Mouse (Mus musculus): ENCODE results near the gene Slc12a5. TPM values are rescaled to one million over a fixed set of nuclear protein-coding genes. Genes with fewer than 3 reads are reported as not detected.

The Slc12a5 gene
- polyA plus RNA-seq, 1 experiment from 2014 or later: 0.21 TPM

DNA sequence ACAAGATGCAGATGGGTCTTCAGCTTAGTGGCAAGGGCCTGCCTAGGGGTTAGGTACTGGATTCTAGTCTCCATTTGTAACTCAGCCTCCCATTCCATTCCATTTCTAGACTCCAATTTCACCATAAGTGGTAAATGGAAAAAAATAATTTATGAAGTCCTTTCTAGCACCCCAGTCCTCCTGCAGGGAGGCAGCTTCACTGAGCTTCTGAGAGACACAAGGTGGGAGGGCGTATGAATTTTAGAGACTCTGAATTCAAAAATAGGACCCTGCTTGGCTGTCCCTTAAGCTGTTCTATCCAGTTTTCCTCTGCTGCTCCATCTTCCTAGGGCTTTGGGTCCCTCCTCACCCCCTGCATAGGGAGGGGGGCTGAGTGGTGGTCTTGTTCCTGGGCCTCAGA, 4.4 kb downstream of the Slc12a5 start:
- Histone ChIP-seq H3K27me3 (peaks cover 79% of the 10 kb centered on the region), H3K4me1 (replicated peaks) (peaks cover 22% of the 10 kb centered on the region), H3K4me2 (no peak overlapping the region), H3K36me3 (no peaks in the 10 kb centered on the region), H3K9me3 (replicated peaks) (no peaks in the 10 kb centered on the region), H3K27ac (no peak overlapping the region), H3K4me3 (no peak overlapping the region), H3K9ac (no peak overlapping the region)
- 90% methylated on average over 1 of the region's 1 CpGs for WGBS
- ATAC-seq (replicated peaks; ENCODE audit: insufficient number of reproducible peaks, insufficient read depth, low FRiP score, low read depth): no peak

DNA sequence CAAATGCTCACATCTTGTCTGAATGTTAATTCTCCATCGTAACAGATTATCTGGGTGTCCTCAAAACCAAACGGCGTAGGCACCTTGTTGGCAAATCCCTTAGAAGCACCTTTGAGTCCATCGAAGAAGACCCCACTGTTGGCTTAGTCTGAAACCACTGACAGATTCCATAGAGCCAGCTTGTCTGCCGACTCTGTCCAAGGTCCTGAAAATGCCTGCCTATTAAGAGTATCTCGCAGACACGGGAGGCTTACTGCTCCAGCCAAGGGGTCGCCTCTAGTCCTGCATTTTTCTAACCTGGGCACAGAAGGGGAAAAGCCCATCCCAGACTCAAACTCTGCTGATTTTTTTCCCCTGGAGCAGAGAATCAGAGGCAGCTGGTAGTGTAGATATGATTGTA, 5.8 kb downstream of the Slc12a5 start:
- H3K9me3 ChIP-seq (replicated peaks): no peaks in the 10 kb centered on the region
- H3K27ac ChIP-seq: no peak overlapping the region
- WGBS: 15% methylated on average over 8 of the region's 8 CpGs
- no peak overlapping the region for H3K4me3 ChIP-seq
- H3K27me3 ChIP-seq: peaks cover 88% of the 10 kb centered on the region
- H3K36me3 ChIP-seq: no peaks in the 10 kb centered on the region
- no peak for ATAC-seq (replicated peaks; ENCODE audit: insufficient number of reproducible peaks, insufficient read depth, low FRiP score, low read depth)
- no peak overlapping the region for H3K9ac ChIP-seq
- H3K4me1 ChIP-seq (replicated peaks): peaks cover 20% of the 10 kb centered on the region
- H3K4me2 ChIP-seq: no peak overlapping the region

DNA sequence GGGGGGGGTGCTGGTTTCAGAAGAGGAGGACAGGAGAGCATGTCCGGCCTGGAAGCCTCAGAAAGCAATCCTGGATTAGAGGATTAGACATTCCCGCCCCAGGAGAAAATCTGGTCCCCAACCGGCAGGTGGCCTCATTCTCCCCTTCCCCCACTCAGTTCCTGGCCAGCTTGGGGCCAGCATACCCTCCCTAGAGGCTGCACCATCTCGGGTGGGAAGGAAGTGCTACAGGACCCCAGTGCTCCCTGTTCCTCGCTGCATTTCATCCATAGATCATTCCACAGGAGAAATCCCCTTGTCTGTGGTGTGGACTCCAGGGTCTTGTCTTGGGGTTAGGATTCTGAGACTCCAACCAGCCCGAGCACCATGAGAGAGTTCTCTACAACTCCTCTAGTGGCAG, 6.6 kb downstream of the Slc12a5 start:
- Histone ChIP-seq H3K9ac (no peak overlapping the region), H3K27me3 (peaks cover 90% of the 10 kb centered on the region), H3K9me3 (replicated peaks) (no peaks in the 10 kb centered on the region), H3K27ac (no peak overlapping the region), H3K4me2 (no peak overlapping the region), H3K4me3 (no peak overlapping the region), H3K4me1 (replicated peaks) (peaks cover 17% of the 10 kb centered on the region), H3K36me3 (no peaks in the 10 kb centered on the region)
- no peak for ATAC-seq (replicated peaks; ENCODE audit: insufficient number of reproducible peaks, insufficient read depth, low FRiP score, low read depth)
- 11% methylated on average over 6 of the region's 6 CpGs for WGBS

DNA sequence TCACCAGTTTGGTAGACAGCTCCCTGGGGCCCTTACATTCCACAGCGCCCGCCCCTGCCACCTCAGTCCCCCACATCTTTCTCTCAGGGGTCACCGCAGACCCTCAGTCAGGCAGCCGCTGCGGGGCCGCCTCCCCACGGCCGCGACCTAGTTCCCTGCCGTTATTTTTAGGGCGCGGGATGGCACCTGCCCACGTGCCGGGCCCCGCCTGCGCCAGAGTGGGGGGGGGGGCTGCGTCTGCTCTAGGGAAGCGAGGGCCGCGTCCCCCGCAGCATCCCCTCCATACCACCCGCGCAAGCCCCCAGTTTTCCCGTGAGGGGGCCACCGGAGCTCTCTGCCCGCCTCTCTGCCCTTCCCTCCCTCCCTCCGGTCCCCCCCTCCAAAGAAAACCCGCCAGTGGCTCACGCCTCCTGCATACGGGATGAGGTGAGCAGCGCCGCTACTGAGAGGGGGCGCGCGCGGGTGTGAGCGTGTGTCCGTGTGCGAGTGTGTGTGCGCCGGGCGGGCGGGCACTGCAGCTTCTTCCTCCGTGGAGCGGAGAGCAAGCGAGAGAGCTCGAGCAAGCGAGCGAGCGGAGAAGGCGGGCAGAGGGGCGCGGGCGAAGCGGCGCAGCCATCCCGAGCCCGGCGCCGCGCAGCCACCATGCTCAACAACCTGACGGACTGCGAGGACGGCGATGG, 7.3 kb downstream of the Slc12a5 start:
- ATAC-seq (replicated peaks; ENCODE audit: insufficient number of reproducible peaks, insufficient read depth, low FRiP score, low read depth): no peak

DNA sequence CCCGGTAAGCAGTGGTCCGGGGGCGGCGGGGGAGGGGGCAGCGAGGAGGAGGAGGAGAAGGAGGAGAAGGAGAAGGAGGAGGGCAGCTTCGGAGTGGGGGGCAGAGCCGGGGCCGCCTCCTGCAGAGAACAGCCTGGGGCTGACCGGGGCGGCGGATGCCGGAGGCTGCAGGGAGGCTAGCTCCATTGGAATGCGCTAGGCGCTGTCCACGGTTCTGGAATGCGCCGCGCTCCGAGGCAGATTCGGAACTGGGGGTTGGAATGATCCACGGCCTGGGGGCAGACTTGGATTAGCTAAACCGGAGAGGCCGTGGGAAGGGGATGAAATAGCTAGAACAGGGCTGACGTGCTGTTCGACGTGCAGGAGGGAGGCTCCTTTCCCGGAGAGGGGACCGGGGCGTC, 7.8 kb downstream of the Slc12a5 start:
- Histone ChIP-seq H3K36me3 (no peaks in the 10 kb centered on the region), H3K9ac (no peak overlapping the region), H3K27ac (no peak overlapping the region), H3K4me2 (peak overlapping the region; percentile 55), H3K9me3 (replicated peaks) (no peaks in the 10 kb centered on the region), H3K4me1 (replicated peaks) (peaks cover 17% of the 10 kb centered on the region), H3K27me3 (peaks cover 93% of the 10 kb centered on the region), H3K4me3 (peak overlapping the region; percentile 31)
- ATAC-seq (replicated peaks; ENCODE audit: insufficient number of reproducible peaks, insufficient read depth, low FRiP score, low read depth): no peak
- WGBS: 1% methylated on average over 24 of the region's 29 CpGs

More for the DNA sequence above, 7.3 kb downstream of the Slc12a5 start:
- Histone ChIP-seq H3K9ac (no peak overlapping the region), H3K9me3 (replicated peaks) (no peaks in the 10 kb centered on the region), H3K27ac (no peak overlapping the region), H3K4me1 (replicated peaks) (peaks cover 17% of the 10 kb centered on the region), H3K36me3 (no peaks in the 10 kb centered on the region), H3K4me3 (peak overlapping the region; percentile 31), H3K27me3 (peaks cover 93% of the 10 kb centered on the region), H3K4me2 (peak overlapping the region; percentile 55)
- WGBS: 3% methylated on average over 61 of the region's 65 CpGs

GRCm38 (mm10) chr2:164969348-164969781, 8.8 kb downstream of the Slc12a5 start:
- Histone ChIP-seq H3K4me1 (replicated peaks) (peaks cover 17% of the 10 kb centered on the region), H3K9ac (no peak overlapping the region), H3K4me2 (no peak overlapping the region), H3K36me3 (no peaks in the 10 kb centered on the region), H3K27me3 (peaks cover 93% of the 10 kb centered on the region), H3K9me3 (replicated peaks) (no peaks in the 10 kb centered on the region), H3K4me3 (no peak overlapping the region), H3K27ac (no peak overlapping the region)
- no peak for ATAC-seq (replicated peaks; ENCODE audit: insufficient number of reproducible peaks, insufficient read depth, low FRiP score, low read depth)
- WGBS: 3% methylated on average over 21 of the region's 21 CpGs

- no peak overlapping the region for H3K27ac ChIP-seq
- no peaks in the 10 kb centered on the region for H3K9me3 ChIP-seq (replicated peaks)
- H3K9ac ChIP-seq: no peak overlapping the region
- H3K4me3 ChIP-seq: peak overlapping the region; percentile 9; the same call in 1 of the 2 replicates
- WGBS: under 1% methylated on average over 40 of the region's 42 CpGs
- peaks cover 89% of the 10 kb centered on the region for H3K27me3 ChIP-seq
- no peak for ATAC-seq (replicated peaks; ENCODE audit: insufficient number of reproducible peaks, insufficient read depth, low FRiP score, low read depth)
- peaks cover 17% of the 10 kb centered on the region for H3K4me1 ChIP-seq (replicated peaks)
- H3K4me2 ChIP-seq: peak overlapping the region; percentile 4; the same call in 1 of the 2 replicates
- no peaks in the 10 kb centered on the region for H3K36me3 ChIP-seq
Observed at GRCm38 (mm10) chr2:164970631-164971196, 10.1 kb downstream of the Slc12a5 start.

GRCm38 (mm10) chr2:164972646-164973045, 12.0 kb downstream of the Slc12a5 start:
- Histone ChIP-seq H3K9ac (no peak overlapping the region), H3K36me3 (no peaks in the 10 kb centered on the region), H3K27ac (no peak overlapping the region), H3K4me2 (no peak overlapping the region), H3K9me3 (replicated peaks) (no peaks in the 10 kb centered on the region), H3K27me3 (peaks cover 77% of the 10 kb centered on the region), H3K4me1 (replicated peaks) (peaks cover 16% of the 10 kb centered on the region), H3K4me3 (no peak overlapping the region)
- WGBS: 40% methylated on average over 5 of the region's 5 CpGs
- no peak for ATAC-seq (replicated peaks; ENCODE audit: insufficient number of reproducible peaks, insufficient read depth, low FRiP score, low read depth)

GRCm38 (mm10) chr2:164975611-164976010, 15.0 kb downstream of the Slc12a5 start:
- 68% methylated on average over 6 of the region's 6 CpGs for WGBS
- Histone ChIP-seq H3K4me1 (replicated peaks) (peaks cover 5% of the 10 kb centered on the region; the same call in 1 of the 2 replicates), H3K27me3 (peaks cover 54% of the 10 kb centered on the region), H3K4me3 (no peak overlapping the region), H3K27ac (no peak overlapping the region), H3K9me3 (replicated peaks) (no peaks in the 10 kb centered on the region), H3K9ac (no peak overlapping the region), H3K36me3 (no peaks in the 10 kb centered on the region), H3K4me2 (no peak overlapping the region)
- no peak for ATAC-seq (replicated peaks; ENCODE audit: insufficient number of reproducible peaks, insufficient read depth, low FRiP score, low read depth)

DNA sequence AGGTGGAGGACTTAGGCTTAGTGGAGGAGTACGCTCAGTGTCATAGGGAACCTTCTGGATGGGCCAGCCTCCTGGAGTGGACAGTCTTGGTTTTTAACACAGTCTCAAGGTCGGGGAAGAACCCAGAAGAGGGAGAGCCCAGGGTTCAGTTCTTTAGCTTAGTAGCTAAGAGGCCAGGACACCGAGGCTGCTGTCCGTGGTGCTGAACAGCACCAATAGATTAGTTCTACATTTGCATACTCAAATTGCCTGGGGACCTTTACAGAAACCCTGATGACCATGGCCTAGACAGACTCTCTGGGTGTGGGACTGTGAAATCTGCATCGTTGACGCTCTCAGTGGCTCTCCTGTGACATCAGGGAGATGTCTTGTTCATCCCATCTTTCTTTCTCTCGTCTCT, 19.1 kb downstream of the Slc12a5 start:
- Histone ChIP-seq H3K27ac (no peak overlapping the region), H3K27me3 (peaks cover 21% of the 10 kb centered on the region), H3K4me2 (no peak overlapping the region), H3K9me3 (replicated peaks) (no peaks in the 10 kb centered on the region), H3K36me3 (no peaks in the 10 kb centered on the region), H3K9ac (no peak overlapping the region), H3K4me3 (no peak overlapping the region), H3K4me1 (replicated peaks) (no peaks in the 10 kb centered on the region)
- WGBS: 22% methylated on average over 7 of the region's 7 CpGs
- ATAC-seq (replicated peaks; ENCODE audit: insufficient number of reproducible peaks, insufficient read depth, low FRiP score, low read depth): no peak

- Histone ChIP-seq H3K36me3 (no peaks in the 10 kb centered on the region), H3K4me1 (replicated peaks) (no peaks in the 10 kb centered on the region), H3K4me2 (no peak overlapping the region), H3K9me3 (replicated peaks) (no peaks in the 10 kb centered on the region), H3K27me3 (0 out of 2 replicates have a peak, but pooled peaks cover 5% of the 10 kb centered on the region), H3K9ac (no peak overlapping the region), H3K27ac (no peak overlapping the region), H3K4me3 (no peak overlapping the region)
- no peak for ATAC-seq (replicated peaks; ENCODE audit: insufficient number of reproducible peaks, insufficient read depth, low FRiP score, low read depth)
- WGBS: 68% methylated on average over 6 of the region's 6 CpGs
Observed at GRCm38 (mm10) chr2:164985962-164986361, 25.4 kb downstream of the Slc12a5 start.

Measured in heart, embryonic 15.5 days (tissue).